Mouse (Mus musculus) MN1 (cell line): ENCODE results near the gene Speer4d.
"Not testable (repeated sequence)": the region's sequence is repeated elsewhere in the genome, so short reads cannot be mapped to it uniquely, and the experiment has no call there.

Experiments
- DNase-seq: peaks from one replicate; pipeline ENCODE4 v3.0.0-alpha.2; 2016; ENCODE audit warnings: low spot score

Speer4d gene

GRCm38 (mm10) chr5:15618764-15619163 lies at the start of gene Speer4d:
Gene Speer4d (plus strand): TSS chr5:15619064.
- not testable (repeated sequence) for DNase-seq

GRCm38 (mm10) chr5:15573735-15574134 lies 45.1 kb upstream of the Speer4d start:
- not testable (repeated sequence) for DNase-seq

DNA sequence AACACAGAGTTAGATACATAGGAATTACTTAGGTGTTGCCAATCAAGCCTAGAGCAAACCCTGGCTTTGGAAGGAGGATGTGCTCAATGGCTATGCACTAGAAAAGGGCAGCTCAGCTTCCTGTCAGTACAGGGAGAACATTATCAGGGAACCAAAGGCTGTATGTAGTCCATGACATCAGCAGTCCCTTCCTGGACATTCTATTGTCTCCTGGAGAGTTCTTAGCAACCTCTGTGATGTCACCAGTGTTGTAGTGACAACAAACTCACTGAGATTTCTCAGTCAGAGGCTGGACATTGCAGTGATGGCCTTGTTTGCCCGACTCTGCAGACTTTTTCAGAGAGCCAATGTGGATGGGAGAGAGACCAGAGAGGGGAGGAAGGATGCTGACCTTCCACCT lies 41.8 kb upstream of the Speer4d start, which contains the start of gene Gm21083:
Gene Gm21083 (plus strand): TSS at position 301 of the 400 bp plus-strand sequence.
- DNase-seq: not testable (repeated sequence)

- not testable (repeated sequence) for DNase-seq
These were observed 32.5 kb upstream of the Speer4d start for GRCm38 (mm10) chr5:15586351-15586750.

DNA sequence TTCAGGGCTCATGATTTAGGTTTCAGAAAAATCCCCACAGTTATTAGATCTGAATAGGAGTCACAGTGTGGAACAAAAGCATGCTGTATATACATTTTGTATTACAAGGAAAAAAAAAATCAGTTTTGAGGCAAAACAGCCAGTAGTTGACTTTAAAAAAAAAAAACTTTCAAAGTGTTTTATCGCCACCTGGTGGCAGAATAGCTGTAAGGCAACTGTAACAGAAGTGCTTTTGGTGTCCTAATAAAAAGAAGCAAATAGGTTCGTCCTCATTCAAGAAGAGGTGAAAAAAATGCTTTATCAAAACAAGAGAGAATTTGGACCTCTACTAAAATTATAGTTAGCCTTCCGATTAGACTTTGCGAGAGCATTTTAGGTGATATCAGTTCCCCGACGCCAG lies 30.6 kb upstream of the Speer4d start:
- DNase-seq: peak; percentile 24

DNA sequence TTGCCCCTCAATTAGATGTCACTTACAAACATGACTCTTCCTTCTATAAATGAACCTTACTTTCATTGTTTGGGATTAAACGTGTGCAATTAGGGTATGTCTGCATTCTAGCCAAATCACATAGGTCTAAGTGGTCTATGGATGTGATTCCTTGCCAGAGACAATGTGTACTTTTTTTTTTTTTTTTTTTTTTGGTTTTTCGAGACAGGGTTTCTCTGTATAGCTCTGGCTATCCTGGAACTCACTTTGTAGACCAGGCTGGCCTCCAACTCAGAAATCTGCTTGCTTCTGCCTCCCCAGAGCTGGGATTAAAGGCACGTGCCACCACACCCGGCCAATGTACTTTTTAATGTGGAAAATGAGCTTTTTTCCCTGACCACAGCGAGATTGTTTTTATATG lies 28.2 kb upstream of the Speer4d start:
- DNase-seq: not testable (repeated sequence)

DNA sequence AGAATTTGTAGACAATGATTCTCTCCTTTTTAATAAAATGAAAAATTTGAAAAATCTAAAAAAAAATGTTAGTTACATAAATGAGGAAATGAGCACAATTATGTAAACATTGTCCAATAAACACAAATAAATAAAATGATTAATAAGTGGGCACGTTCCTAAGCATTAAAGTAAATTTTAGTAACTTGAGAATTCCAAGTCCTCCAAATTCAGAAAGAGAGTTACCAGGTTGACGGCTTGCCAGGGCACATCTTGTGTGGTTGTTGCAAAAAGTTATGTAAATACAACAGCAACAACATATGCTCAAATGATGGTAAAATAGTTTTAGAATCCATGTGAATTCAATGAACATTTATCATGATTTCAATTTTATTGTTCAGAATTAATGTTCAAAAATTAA lies 27.3 kb upstream of the Speer4d start:
- DNase-seq: not testable (repeated sequence)

GRCm38 (mm10) chr5:15598831-15599230 lies 20.0 kb upstream of the Speer4d start:
- DNase-seq: not testable (repeated sequence)

DNA sequence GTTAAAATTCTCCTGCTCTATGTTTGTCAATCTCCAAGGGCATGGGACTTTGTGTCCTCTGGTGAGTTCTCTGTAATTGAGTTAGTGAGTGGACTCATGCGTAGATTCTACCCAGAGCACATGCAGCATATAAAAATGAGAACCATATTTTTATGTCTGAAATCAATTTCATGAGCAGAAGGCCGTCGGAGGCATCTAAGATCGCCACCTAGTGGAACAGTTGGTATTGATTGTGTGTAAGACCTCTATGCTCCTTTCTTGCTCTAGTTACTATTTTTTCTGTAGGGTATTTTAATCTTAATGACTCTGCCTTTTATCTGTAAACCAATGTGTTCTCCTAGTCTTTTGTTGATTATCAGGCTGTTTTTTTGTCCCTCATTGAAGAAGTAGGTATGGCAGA lies 18.5 kb upstream of the Speer4d start:
- peak; percentile 34 for DNase-seq

- not testable (repeated sequence) for DNase-seq
These were observed 17.4 kb upstream of the Speer4d start for GRCm38 (mm10) chr5:15601481-15601880.

DNA sequence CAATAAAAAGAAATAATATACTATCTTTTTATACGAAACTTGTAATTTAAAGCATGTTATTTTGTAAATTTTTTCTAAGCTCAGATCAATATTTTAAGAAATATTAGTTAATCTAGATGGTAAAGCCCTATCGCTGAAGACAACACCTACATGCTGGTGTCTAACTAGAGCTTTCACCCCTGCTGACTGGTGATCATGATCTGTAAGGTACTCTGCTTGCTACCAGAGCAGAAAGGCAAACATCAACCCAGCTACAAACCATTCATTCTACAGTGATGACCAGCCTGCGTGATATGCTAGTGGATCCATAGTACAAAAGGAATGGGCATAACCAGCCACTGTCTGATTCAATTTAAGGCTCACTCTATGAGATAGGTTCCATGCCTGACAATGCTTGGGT lies 16.9 kb upstream of the Speer4d start:
- not testable (repeated sequence) for DNase-seq

DNA sequence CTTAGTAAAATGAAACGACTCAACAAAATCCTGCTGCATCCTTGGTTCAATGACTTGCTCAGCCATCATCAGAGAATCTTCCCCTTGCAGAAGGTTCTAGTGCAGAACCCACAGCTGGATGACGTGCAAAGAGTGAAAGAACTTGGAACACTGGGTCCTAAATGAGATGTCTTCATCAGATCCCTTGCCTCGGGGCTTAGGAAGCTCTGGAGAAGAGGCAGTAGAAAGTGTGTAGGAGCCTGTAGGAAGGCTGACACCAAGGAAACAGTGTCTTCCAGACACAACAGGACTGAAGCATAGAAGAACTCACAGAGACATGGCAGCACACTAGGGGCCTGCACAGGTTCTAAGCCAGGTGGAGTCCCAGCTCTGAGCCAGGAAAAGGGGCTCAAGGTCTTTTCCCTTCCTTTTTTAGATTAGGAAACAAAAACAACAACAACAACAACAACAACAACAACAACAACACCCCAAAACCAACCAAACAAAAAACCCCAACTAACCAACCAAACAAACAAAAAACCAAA lies 16.4 kb upstream of the Speer4d start:
- peak; percentile 41 for DNase-seq

- DNase-seq: not testable (repeated sequence)
These were observed 15.9 kb upstream of the Speer4d start for GRCm38 (mm10) chr5:15603008-15603407.

GRCm38 (mm10) chr5:15603585-15603984 lies 15.3 kb upstream of the Speer4d start:
- not testable (repeated sequence) for DNase-seq

DNA sequence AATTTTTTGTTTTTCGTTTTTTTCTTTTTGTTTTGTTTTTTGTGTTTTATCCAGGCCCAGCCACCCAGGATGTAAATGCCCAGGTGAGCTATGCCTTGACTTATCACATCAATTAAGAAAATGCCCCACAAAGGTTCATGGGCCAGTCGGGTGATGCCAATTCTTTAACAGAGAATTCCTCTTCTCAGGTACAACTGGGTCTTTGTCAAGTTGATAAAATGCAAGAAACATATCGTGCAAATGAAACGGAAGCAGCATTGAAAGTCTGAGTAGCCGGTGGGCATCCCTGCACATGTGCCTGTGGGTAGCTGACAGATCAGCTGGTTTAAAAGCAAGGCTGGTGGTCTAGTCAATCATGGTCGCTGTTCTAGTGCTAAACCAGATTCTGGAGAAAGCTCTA lies 12.2 kb upstream of the Speer4d start:
- not testable (repeated sequence) for DNase-seq

DNA sequence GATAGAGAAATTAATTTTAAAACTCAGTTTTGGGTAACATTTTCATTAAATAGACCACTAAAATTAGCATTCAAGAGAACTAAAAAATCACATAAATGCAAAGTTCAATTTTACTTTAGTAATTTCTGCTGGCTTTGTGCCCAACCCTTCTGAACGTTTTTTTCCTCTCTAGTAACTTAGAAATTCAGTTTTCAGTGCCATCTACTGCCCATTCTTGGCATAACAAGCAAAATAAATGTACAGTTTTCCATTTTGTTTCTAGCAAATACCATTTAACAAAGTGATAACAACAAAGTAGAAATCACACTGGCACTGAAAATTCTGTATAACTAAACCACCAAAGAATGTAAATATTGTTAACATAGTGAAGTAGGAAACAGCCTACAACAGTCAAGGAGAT lies 8.2 kb upstream of the Speer4d start:
- DNase-seq: not testable (repeated sequence)

GRCm38 (mm10) chr5:15616195-15616594 lies 2.7 kb upstream of the Speer4d start:
- DNase-seq: not testable (repeated sequence)

DNA sequence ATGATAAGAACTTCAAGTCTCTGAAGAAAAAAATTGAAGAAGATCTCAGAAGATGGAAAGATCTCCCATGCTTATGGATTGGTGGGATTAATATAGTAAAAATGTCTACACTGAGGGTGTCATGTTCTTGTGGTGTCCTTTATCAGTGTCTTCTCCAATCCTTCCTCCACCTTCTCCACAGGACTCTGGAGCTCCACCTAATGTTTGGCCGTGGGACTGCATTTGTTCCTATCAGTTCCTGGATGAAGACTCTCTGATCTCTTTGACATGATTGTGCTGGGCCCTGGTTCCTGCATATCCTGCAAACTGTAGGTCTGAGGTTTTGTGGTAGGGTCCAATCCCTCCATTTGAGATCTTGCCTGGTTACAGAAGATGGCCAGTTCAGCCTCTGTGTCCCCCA lies 9.3 kb downstream of the Speer4d start:
- not testable (repeated sequence) for DNase-seq

DNA sequence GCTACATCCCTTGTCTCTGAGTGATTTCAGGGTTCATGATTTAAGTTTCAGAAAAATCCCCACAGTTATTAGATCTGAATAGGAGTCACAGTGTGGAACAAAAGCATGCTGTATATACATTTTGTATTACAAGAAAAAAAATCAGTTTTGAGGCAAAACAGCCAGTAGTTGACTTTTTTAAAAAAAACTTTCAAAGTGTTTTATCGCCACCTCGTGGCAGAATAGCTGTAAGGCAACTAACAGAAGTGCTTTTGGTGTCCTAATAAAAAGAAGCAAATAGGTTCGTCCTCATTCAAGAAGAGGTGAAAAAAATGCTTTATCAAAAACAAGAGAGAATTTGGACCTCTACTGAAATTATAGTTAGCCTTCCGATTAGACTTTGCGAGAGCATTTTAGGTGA lies 11.2 kb downstream of the Speer4d start:
- not testable (repeated sequence) for DNase-seq

DNA sequence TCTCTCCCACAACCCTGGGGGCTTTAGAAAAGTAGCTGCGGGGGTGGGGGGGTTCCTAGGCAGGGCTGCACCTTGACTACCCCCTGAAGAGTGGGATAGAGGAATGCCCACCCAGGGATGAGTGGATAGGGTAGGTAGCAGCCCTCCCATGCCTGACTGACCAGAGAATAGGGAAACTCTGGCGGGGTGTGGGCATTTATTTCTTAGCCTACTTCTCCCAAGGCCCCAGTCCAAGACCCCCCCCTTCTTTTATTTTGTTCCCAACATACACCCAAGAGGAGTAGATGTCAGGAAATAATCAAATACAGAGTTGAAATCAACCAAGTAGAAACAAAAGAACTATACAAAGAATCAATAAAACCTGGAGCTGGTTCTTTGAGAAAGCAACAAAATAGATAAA lies 18.8 kb downstream of the Speer4d start:
- DNase-seq: peak; percentile 7

- DNase-seq: peak; percentile 5
These were observed 26.8 kb downstream of the Speer4d start for GRCm38 (mm10) chr5:15645707-15646106.

DNA sequence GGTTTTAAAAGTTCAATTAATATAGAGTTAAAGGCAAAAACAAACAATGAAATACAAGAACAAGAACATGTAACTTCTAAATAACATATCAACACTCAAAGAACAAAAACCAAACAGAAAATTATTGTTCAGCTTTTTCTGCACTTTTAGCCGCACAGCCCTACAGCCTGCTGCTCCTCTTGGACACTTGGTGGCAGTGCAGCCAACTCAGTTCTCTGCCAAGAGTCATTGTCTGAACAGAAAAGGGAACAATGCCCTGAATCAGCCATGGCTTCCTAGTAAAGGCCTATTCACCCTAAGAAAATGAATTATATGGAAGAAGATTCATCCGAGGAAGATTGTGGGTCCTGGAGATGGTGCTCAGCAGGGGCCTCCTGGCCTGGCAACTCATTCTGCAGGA lies 33.5 kb downstream of the Speer4d start:
- DNase-seq: not testable (repeated sequence)

DNA sequence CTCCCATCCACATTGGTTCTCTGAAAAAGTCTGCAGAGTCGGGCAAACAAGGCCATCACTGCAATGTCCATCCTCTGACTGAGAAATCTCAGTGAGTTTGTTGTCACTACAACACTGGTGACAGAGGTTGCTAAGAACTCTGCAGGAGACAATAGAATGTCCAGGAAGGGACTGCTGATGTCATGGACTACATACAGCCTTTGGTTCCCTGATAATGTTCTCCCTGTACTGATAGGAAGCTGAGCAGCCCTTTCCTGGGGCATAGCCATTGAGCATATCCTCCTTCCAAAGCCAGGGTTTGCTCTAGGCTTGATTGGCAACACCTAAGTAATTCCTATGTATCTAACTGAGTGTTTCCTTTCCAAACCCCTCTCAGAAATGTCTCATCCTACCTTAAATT lies 38.1 kb downstream of the Speer4d start, which contains the start of gene 4930572O03Rik:
Gene 4930572O03Rik (minus strand): TSS at position 101 of the 400 bp plus-strand sequence.
- DNase-seq: not testable (repeated sequence)

GRCm38 (mm10) chr5:15663847-15664246 lies 45.0 kb downstream of the Speer4d start:
- DNase-seq: not testable (repeated sequence)
